Mouse (Mus musculus): ENCODE results near the gene Fignl1.

The Fignl1 gene

DNA sequence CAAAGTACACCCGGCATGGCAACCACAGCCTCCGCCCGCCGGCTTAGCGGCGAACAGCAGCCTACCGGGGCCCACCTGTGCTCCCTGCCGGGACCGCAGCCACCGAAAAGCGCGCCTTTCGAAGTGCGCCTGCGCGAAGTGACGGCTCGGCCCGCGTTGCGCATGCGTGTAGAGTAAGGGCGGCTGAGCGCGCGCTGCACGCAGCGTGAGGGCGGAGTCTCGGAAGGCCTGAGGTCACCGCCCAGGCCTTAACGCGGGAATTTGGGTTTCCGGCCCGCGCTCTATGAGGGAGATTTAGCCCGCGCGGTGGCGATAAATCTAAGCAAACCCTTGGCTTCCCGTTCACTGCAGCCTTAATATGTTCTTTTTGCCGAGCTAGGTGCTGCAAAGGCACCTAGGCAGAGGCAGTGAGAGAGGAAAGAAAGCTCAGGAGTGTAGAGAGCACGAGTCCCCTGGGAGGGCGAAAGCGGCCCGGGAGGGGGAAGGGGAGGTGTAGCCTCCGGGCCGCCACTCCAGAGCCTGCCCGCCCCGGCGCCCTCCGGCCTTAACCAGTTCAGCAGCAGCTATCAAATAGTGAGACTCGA, at the start of gene Fignl1:
Gene Fignl1, minus strand, starts transcription at position 143 of the 584 bp plus-strand sequence.
- peak; percentile 98 for DNase-seq (ENCODE audit: low read depth, low spot score)

DNA sequence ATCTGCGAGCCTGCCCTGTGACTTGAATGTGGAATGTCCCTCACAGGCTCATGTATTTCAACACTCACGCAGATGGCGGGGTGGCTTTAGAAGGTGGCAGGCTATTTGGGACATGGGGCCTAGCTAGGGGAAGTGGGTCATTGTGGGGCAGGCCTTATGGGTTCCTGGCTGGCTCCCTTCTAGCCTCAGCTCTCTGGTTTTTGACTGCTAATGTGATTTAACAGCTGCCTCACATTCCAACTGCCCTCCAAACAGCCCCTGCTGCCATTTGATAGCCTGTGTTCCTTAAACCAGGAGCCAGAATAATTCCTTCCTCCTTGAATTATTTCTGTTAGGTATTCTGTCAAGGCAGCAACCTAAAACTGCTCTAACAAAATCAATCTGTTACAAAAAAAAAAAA, 48.2 kb upstream of the Fignl1 start:
- no peak for DNase-seq (ENCODE audit: low read depth, low spot score)

DNA sequence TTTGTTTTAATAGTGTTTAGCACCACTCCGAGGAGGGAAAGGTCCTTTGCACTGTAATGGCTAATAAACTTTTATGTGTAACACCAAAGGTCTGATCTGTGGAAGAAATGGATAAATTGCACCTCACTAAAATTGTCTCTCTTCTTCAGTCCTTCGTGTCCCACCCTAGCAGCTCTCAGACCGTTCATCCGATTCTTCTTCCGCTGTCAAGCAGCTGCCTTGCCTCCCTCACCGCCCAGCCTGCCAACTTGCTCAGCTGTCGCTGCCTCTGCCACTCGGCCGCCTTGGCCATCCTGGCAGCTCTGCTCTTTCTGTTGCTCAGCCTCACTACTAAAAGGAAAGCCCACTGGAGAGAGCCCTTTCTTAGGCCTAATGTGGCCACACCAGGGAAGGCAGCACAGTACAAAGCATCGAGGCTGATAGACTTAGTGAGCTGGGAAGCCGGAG, 46.9 kb upstream of the Fignl1 start:
- DNase-seq (ENCODE audit: low read depth, low spot score) = no peak

DNA sequence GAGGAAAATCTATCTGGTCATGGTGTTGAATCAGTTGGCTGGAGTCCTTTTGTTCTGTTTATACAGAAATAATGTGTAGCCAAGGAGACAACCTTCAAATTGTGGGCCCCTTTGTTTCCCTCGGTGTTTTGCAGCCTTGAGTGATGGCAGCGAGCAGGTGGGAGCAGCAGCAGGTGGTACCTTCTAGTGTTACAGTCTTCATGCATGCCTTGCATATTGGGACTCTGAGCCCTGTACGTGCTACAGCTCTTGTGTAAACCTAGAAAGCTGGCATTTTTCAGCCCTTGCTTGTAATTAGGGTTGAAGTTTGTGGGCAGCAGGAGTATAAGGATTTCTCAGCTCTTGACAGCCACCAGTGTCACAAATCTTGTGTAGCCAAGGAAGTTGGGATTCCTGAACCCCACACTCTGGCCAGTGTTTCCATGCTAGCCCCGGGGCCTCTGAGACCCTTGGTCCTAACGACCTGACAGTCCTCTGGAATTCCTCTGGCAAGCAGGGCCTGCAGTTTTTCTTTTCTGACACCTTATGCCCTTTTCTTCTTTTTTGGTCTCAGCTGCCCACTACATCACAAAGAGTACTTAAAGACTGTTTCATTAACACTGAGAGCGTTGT, 46.4 kb upstream of the Fignl1 start:
- no peak for DNase-seq (ENCODE audit: low read depth, low spot score)

DNA sequence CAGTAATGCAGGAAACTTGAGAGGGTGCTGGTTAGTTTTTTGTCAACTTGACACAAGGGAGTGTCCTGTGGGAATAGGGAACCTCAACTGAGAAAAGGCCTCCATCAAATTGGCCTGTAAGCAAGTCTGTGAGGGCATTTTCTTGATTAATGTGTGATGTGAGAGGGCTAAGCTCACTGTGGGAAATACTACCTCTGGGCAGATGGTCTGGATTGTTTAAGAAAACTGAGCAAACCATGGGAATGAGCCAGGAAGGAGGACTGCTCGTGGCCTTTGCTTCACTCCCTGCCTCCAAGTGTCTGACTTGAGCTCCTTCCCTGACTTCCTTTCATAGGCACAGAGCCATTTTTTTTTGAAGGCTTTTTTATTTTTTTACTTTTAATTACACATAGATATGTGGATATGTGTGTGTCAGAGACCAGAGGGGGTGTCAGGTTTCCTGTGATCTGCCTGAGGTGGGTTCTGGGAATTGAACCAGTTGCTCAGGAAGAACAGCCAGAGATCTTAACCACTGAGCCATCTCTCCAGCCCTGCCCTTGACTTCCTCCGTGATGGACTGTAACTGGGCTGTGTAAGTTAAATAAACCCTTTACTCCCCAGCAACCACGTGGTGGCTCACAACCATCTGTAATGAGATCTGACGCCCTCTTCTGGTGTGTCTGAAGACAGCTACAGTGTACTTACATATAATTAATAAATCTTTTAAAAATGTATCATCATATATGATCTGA, 45.1 kb upstream of the Fignl1 start:
- no peak for DNase-seq (ENCODE audit: low read depth, low spot score)

- DNase-seq (ENCODE audit: low read depth, low spot score) = no peak
Measured at GRCm38 (mm10) chr11:11851957-11852505, 43.3 kb upstream of the Fignl1 start.

GRCm38 (mm10) chr11:11850476-11851267, 41.9 kb upstream of the Fignl1 start:
- no peak for DNase-seq (ENCODE audit: low read depth, low spot score)

- DNase-seq (ENCODE audit: low read depth, low spot score) = no peak
Measured at GRCm38 (mm10) chr11:11849513-11850311, 41.0 kb upstream of the Fignl1 start.

GRCm38 (mm10) chr11:11848467-11848866, 39.7 kb upstream of the Fignl1 start:
- no peak for DNase-seq (ENCODE audit: low read depth, low spot score)

DNA sequence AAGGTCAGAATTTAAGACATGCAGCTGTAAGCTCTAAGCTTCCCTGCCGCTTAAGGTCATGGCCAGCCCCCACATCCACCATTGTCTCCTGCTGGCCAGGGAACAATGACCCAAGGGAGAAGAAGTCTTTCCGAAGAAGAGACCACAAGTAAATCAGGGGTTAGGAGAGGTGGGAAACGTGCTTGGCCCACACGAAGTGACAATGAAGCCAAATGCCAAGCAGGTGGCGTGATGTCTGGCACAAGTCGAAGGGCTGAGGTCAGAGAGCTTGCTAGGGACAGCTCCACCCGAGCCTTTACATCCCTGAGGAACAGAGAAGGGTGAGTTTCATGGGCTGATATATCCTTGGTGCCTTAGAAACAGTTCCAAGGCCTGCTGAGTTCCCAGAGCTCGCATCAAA, 36.3 kb upstream of the Fignl1 start:
- DNase-seq (ENCODE audit: low read depth, low spot score) = no peak

GRCm38 (mm10) chr11:11844367-11844971, 35.7 kb upstream of the Fignl1 start:
- DNase-seq (ENCODE audit: low read depth, low spot score) = no peak

GRCm38 (mm10) chr11:11841590-11841989, 32.8 kb upstream of the Fignl1 start:
- no peak for DNase-seq (ENCODE audit: low read depth, low spot score)

GRCm38 (mm10) chr11:11840746-11841145, 32.0 kb upstream of the Fignl1 start:
- no peak for DNase-seq (ENCODE audit: low read depth, low spot score)

- no peak for DNase-seq (ENCODE audit: low read depth, low spot score)
Measured at GRCm38 (mm10) chr11:11839874-11840273, 31.1 kb upstream of the Fignl1 start.

- DNase-seq (ENCODE audit: low read depth, low spot score) = no peak
Measured at GRCm38 (mm10) chr11:11837384-11837783, 28.6 kb upstream of the Fignl1 start.

DNA sequence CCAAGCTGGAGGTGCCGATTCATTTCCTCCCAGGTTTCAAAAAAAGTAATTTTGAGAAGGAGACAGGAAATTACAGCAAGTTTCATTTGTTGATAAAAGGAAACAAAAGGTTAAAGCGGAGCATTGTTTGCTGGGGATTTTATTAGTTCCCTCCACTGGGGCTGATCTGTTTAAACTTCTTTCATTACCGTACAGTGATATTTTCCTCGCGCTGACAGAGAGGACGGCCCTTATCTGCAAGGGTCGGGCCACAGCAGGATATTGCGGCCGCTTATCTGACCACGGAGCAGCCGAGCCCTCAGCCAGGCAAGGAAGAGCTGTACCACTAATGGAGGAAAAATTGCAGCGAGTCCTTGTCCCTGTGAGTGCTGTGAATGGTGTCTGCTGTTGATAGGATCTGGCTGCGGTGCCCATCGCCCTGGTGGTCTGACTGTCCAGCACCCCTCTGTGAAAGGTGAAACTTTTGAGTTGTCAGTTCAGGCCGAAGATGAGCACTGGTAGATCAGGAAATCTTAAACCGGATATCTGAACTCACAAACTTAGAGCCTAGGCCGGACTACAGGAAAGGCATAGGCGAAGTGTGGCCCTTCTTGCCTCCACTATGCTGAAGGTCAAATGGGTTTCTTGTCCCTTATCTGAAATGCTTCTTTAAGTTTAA, 28.1 kb upstream of the Fignl1 start:
- no peak for DNase-seq (ENCODE audit: low read depth, low spot score)

DNA sequence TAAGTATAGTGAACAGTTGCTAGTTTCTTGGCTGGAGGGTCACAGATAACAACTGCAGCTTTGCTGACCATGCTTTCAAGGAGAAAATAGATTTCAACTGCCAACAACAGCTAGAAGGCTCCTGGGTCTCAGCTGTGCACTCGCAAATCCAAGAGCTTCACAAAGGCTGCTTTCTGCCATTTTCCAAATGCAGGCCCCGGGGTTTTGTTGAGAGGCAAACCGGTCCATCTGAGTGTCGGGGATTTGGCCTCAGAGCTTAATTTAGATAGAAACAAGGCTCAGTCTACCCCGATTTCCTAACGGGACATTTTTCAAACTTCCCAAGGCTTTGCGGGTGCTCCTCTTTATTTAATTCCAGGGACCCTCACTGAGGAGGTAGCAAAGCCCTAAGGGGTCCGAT, 27.5 kb upstream of the Fignl1 start:
- no peak for DNase-seq (ENCODE audit: low read depth, low spot score)

GRCm38 (mm10) chr11:11835791-11836190, 27.0 kb upstream of the Fignl1 start:
- DNase-seq (ENCODE audit: low read depth, low spot score) = no peak

DNA sequence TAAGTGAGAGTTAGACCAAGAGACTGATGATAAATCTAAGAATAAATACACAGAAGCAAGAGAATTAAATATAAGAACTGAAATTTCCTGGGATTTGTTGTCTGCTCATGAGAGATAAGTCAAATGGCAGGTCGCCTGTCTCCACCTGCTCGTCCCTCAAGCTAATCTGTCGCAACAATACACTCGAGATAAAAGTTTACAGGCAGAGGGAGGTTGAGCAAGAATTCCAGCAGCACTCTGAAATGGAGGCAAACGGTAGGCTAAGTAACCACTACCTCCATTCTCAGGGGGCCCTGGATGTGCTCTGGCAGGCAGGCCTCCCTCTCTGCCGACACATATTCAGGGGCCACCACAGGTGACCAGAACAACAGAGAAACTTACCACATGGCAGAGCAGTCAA, 26.6 kb upstream of the Fignl1 start:
- no peak for DNase-seq (ENCODE audit: low read depth, low spot score)

GRCm38 (mm10) chr11:11833100-11833499, 24.3 kb upstream of the Fignl1 start:
- peak; percentile 70 for DNase-seq (ENCODE audit: low read depth, low spot score)

All from embryo, embryonic 11.5 days (tissue).